Mouse (Mus musculus) liver, embryonic 15.5 days (tissue): Measurements from ENCODE around the gene A730015C16Rik. TPM values are rescaled to one million over a fixed set of nuclear protein-coding genes. Genes with fewer than 3 reads are reported as not detected.

ENCODE experiments used
- ATAC-seq: fragments of 200-750 bp; cut with Nextera tagmentation; 2 replicates; pipeline ENCODE4 v1.8.0; 2017; ENCODE audit warnings: moderate number of reproducible peaks, mild to moderate bottlenecking, moderate library complexity; ENCODE audit not compliant: insufficient read depth
- H3K27ac ChIP-seq: fragments of 300-500 bp; sonication (generic); replicated peaks from 2 replicates; pipeline ENCODE4 v1.5.1; 2015; ENCODE audit warnings: mild to moderate bottlenecking, inconsistent platforms
- H3K27me3 ChIP-seq: fragments of 300-500 bp; sonication (generic); 2 replicates; pipeline ENCODE4 v1.6.1; 2015; ENCODE audit warnings: mild to moderate bottlenecking, inconsistent platforms
- H3K36me3 ChIP-seq: fragments of 300-500 bp; sonication (generic); replicated peaks from 2 replicates; pipeline ENCODE4 v1.6.1; 2015; ENCODE audit warnings: moderate library complexity, mild to moderate bottlenecking, inconsistent platforms
- H3K4me1 ChIP-seq: fragments of 300-500 bp; sonication (generic); replicated peaks from 2 replicates; pipeline ENCODE4 v1.6.1; 2015; ENCODE audit warnings: inconsistent platforms
- H3K4me2 ChIP-seq: fragments of 300-500 bp; sonication (generic); 2 replicates; pipeline ENCODE4 v1.6.1; 2015; ENCODE audit warnings: moderate library complexity, mild to moderate bottlenecking, inconsistent platforms
- H3K4me3 ChIP-seq: fragments of 300-500 bp; sonication (generic); replicated peaks from 2 replicates; pipeline ENCODE4 v1.5.1; 2015; ENCODE audit warnings: mild to moderate bottlenecking, inconsistent platforms
- H3K9ac ChIP-seq: fragments of 300-500 bp; sonication (generic); 2 replicates; pipeline ENCODE4 v1.6.1; 2015; ENCODE audit warnings: moderate library complexity, mild to moderate bottlenecking, inconsistent platforms
- H3K9me3 ChIP-seq: fragments of 300-500 bp; sonication (generic); replicated peaks from 2 replicates; pipeline ENCODE4 v1.6.1; 2016; ENCODE audit warnings: inconsistent platforms
- WGBS: fragments of 180-500 bp; shearing (Covaris S2); methylation state at CpG from one replicate; pipeline ENCODE4 v1.1.7; 2015; ENCODE audit warnings: mixed read lengths; ENCODE audit not compliant: insufficient replicate concordance; 5-methylcytosine and 5-hydroxymethylcytosine counted together
- polyA plus RNA-seq: library from polyadenylated mRNA; unstranded; fragments of >200 nt; fragmentation: Nextera tagmentation; extraction: Ambion mirVana; gene quantifications from 2 replicates; pipeline ENCODE4 v1.2.1, GENCODE M21; 2015

Gene A730015C16Rik
- polyA plus RNA-seq, 1 experiment from 2014 or later: 0.24 TPM

DNA sequence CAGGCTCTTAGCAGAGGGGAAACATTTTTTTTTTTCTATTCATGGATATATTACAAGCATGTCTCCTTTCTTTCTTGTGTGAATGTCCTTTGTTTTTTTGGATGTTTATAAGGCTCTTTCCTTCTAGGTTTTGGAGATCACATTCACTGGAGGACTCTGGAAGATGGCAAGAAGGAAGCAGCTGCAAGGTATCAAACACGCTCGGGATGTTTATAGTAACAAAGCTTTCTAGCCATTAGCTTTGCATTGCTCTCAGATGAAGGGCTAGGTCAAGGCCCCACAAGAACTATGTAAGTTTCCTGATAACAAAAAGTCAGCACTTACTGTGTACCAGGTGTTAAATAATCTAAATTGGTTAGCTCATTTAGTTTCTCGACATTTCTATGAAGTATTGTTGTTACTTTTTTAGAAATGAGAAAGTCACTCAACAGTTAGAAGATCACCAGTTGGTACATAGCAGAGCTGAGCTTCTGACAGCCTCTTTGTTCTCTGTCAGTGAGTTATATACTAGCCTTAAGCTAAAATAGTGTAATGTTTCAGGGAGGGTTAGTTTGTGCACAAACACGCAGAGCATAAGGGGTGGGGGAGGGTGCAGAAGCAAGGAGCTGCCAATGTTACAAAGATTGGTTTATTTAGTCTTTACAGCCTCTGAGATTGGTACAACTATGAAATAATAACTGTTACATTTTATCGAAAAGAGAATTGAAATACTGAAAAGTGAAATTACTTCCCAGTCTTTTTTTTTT is 2.4 kb downstream of the A730015C16Rik start:
- H3K36me3 ChIP-seq: no peaks in the 10 kb centered on the region
- no peak overlapping the region for H3K27ac ChIP-seq
- no peak overlapping the region for H3K4me2 ChIP-seq
- H3K27me3 ChIP-seq: no peaks in the 10 kb centered on the region
- H3K9me3 ChIP-seq: no peaks in the 10 kb centered on the region
- H3K9ac ChIP-seq: no peak overlapping the region
- ATAC-seq: no peak
- H3K4me3 ChIP-seq: no peak overlapping the region
- 69% methylated on average over 5 of the region's 5 CpGs for WGBS
- peaks cover 35% of the 10 kb centered on the region for H3K4me1 ChIP-seq

DNA sequence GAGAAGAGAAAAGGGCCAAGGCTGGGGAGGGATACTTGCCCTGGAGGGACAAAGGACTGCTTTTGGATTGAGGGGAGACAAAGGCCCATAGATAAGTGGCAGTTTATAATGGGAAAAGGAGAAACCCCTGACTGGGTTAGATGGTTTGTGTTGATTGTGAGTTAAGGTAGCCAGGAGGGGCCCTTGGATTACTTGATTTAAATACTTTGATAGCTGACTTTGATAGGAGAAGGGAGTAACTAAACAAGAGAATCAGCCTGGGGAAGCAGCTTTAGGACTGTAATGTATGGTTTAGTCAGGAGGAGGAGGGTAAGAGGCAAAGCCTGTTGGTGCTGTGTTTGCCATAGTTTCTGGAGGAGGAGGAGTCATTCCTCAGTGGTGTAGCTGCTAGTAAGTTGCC is 5.1 kb downstream of the A730015C16Rik start:
- Histone ChIP-seq H3K36me3 (no peaks in the 10 kb centered on the region), H3K4me2 (no peak overlapping the region), H3K27ac (no peak overlapping the region), H3K27me3 (no peaks in the 10 kb centered on the region), H3K9ac (no peak overlapping the region), H3K4me1 (peaks cover 20% of the 10 kb centered on the region), H3K9me3 (no peaks in the 10 kb centered on the region), H3K4me3 (no peak overlapping the region)
- ATAC-seq: no peak

- Histone ChIP-seq H3K4me3 (no peak overlapping the region), H3K36me3 (no peaks in the 10 kb centered on the region), H3K9me3 (no peaks in the 10 kb centered on the region), H3K4me1 (peaks cover 15% of the 10 kb centered on the region), H3K27ac (no peak overlapping the region), H3K27me3 (no peaks in the 10 kb centered on the region), H3K4me2 (no peak overlapping the region), H3K9ac (no peak overlapping the region)
- no peak for ATAC-seq
- 69% methylated on average over 7 of the region's 7 CpGs for WGBS
Measured at GRCm38 (mm10) chr4:108841920-108842578, 6.4 kb downstream of the A730015C16Rik start.

DNA sequence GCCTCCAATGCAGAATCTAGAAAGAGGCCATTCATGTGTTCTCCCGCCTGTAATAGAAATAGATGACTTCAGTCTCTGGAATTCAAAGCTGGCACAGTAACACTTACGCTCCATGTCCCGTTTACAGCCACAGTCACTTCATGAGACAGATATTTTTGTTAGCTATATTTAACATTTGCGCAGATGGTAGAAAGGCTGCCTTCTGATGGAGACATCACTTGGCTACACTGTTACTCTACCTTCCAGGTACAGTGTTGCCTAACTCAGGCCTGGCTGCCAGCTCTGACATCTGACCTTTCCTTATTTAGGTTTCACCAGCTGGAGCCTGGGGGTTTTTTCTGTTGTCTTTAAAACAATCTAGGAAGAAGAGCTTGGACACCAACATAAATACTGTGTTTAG is 10.4 kb downstream of the A730015C16Rik start:
- Histone ChIP-seq H3K36me3 (no peaks in the 10 kb centered on the region), H3K4me3 (no peak overlapping the region), H3K9ac (no peak overlapping the region), H3K9me3 (no peaks in the 10 kb centered on the region), H3K4me2 (no peak overlapping the region), H3K4me1 (peaks cover 25% of the 10 kb centered on the region), H3K27ac (no peak overlapping the region), H3K27me3 (no peaks in the 10 kb centered on the region)
- no peak for ATAC-seq
- 78% methylated on average over 4 of the region's 4 CpGs for WGBS

DNA sequence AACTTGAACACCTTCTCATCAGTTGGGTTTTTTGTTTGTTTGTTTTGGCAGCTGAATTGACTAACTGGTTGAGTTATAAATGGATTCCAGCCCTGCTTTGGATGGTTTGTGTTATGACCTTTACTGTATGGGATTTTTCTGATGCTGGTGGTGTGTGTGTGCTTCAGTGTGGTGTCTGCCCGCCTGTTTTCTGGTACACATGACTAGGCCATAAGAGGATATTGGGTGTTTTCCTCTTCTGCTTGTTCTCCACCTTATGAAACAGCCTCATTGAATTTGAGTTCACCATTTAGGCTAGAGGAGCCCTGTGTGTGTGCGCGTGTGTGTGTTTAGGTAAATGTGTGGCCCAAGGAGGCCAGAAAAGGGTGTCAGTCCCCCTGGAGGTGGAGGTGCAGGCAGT is 12.9 kb downstream of the A730015C16Rik start:
- Histone ChIP-seq H3K4me3 (peak overlapping the region; percentile 85), H3K27me3 (no peaks in the 10 kb centered on the region), H3K4me2 (peak overlapping the region; percentile 98), H3K4me1 (peaks cover 32% of the 10 kb centered on the region), H3K9ac (no peak overlapping the region), H3K27ac (peak overlapping the region; percentile 92; the same call in 1 of the 2 replicates), H3K9me3 (no peaks in the 10 kb centered on the region), H3K36me3 (no peaks in the 10 kb centered on the region)
- 54% methylated on average over 3 of the region's 3 CpGs for WGBS
- no peak for ATAC-seq

DNA sequence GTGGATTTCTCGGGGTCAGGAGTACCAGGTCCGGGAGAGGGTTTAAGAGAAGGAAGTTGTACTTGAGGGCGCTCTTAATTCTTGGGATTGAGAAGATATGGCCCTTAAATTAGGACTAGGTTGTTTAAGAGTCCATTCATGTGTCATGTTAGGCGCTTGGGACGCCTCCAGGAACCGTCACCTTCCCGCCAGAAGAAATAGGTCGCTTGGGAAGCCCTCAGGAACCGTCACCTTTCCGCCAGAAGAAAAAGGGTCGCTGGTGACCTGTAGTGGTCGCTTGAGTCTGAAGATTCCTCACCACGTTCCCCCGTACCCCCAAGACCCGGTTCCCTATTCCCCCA is 13.5 kb downstream of the A730015C16Rik start:
- H3K4me3 ChIP-seq: peak overlapping the region; percentile 85
- WGBS: under 1% methylated on average over 15 of the region's 15 CpGs

DNA sequence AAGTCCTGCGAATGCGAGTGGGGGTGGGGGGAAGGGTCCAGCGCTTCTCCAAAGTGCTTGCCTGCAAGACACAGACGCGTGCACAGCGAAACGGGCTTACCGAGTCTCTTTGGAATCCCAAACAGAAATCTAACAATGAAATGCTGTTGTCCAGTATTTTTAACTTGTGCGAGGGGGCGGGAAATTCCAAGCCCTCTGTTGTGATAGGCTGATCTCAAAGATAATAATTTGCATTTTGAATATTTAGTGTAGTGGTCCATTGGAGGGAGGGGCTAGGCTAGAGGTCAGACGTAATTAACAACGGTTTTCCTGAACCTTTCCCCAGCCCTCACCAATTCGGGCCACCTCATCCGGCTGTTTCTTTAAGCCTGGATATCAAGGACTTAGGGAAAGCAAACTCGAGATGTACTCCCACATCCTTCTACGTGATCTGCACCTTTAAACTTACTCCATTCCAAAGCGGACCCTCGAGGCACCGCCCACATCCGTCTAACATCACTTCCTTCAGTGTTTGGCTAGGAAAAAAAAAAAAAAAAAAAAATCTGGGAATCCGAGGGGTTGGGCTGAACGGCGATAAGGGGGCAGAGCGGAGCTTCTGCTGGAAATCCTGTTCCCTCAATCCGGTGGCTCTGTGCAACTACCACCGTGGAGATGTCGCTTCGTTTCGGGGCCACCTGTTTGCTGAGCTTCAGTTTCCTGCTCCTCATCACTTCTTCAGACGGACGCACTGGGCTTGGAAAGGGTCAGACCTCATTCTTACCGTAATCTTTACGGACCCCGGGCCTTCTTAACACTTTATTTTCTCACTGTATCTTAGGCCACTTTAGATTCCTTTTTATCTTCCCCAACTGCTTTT is 14.1 kb downstream of the A730015C16Rik start, which contains the start of gene Txndc12:
Gene Txndc12, plus strand, starts transcription at position 487 of the 856 bp plus-strand sequence.
- Histone ChIP-seq H3K36me3 (peaks cover 10% of the 10 kb centered on the region), H3K27me3 (no peaks in the 10 kb centered on the region)
- peak; percentile 46 for ATAC-seq

More for the DNA sequence above, 13.5 kb downstream of the A730015C16Rik start:
- Histone ChIP-seq H3K4me2 (peak overlapping the region; percentile 98), H3K9me3 (no peaks in the 10 kb centered on the region), H3K36me3 (peaks cover 5% of the 10 kb centered on the region), H3K27ac (peak overlapping the region; percentile 92), H3K27me3 (no peaks in the 10 kb centered on the region), H3K4me1 (peaks cover 32% of the 10 kb centered on the region), H3K9ac (peak overlapping the region; percentile 86)
- ATAC-seq: no peak

GRCm38 (mm10) chr4:108833828-108834114 is 14.6 kb downstream of the A730015C16Rik start:
- WGBS: 0% methylated on average over 6 of the region's 6 CpGs

More for the DNA sequence above, 14.1 kb downstream of the A730015C16Rik start, which contains the start of gene Txndc12:
- peak within 1 kb of the TSS; percentile 98 for H3K4me2 ChIP-seq
- no peaks in the 10 kb centered on the region for H3K9me3 ChIP-seq
- peaks cover 32% of the 10 kb centered on the region for H3K4me1 ChIP-seq
- peak within 1 kb of the TSS; percentile 86 for H3K9ac ChIP-seq
- peak within 1 kb of the TSS; percentile 85 for H3K4me3 ChIP-seq
- WGBS: under 1% methylated on average over 34 of the region's 34 CpGs
- H3K27ac ChIP-seq: peak within 1 kb of the TSS; percentile 92

DNA sequence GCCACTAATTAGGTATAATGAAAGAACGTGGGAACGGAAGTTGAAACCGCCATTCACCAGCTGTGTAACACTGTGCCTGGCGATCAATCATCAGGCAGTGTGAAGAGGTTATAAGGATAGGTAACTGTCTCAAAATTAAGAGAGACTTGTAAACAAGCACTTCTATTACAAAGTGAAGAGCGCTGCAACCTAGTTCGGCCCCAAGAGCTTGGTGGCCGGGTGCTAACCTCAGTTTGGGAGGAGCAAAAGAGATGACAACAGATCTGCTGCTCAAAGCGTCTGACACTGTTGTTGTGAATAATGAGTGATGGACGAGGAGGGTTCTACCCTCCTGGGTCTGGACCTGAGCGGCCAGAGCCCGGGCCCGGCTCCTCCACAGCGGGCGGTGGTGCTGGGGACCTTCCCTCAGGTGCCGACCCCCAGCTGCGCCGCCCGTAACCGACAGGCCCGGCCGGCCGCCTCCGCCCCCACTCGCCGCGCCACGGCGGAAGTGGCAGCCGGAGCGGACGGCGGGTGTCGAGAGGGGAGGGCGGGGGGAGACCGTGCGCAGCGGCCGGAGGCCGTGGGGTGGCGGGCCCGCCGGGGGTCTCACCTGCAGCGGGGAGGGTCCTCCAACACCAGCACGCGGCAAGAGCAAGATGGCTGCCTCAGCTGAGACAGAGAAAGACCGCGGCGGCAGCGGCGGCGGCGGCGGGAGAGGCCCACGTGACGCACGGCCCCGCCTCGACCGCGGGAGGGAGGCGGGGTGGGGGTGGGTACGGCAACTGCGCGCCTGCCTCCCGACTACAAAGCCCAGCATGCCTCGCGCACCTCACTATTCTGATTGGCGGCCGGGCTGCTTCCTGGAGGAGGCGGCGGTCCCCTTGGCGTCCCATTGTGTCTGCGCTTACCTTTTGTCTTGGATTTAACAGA is 15.2 kb downstream of the A730015C16Rik start, which contains the start of gene Btf3l4:
Gene Btf3l4, minus strand, starts transcription at position 699 of the 912 bp plus-strand sequence.
- peak; percentile 93 for ATAC-seq
- no peaks in the 10 kb centered on the region for H3K9me3 ChIP-seq
- WGBS: 1% methylated on average over 67 of the region's 73 CpGs
- peaks cover 20% of the 10 kb centered on the region for H3K36me3 ChIP-seq
- H3K27ac ChIP-seq: peak within 1 kb of the TSS; percentile 92
- peak within 1 kb of the TSS; percentile 98 for H3K4me2 ChIP-seq
- H3K27me3 ChIP-seq: no peaks in the 10 kb centered on the region
- H3K9ac ChIP-seq: peak within 1 kb of the TSS; percentile 86
- peak within 1 kb of the TSS; percentile 85 for H3K4me3 ChIP-seq
- H3K4me1 ChIP-seq: peaks cover 32% of the 10 kb centered on the region

More at GRCm38 (mm10) chr4:108833828-108834114, 14.6 kb downstream of the A730015C16Rik start:
- Histone ChIP-seq H3K9ac (peak overlapping the region; percentile 86), H3K27ac (peak overlapping the region; percentile 92), H3K4me1 (peaks cover 32% of the 10 kb centered on the region), H3K27me3 (no peaks in the 10 kb centered on the region), H3K9me3 (no peaks in the 10 kb centered on the region), H3K36me3 (peaks cover 14% of the 10 kb centered on the region), H3K4me2 (peak overlapping the region; percentile 98), H3K4me3 (peak overlapping the region; percentile 85)
- no peak for ATAC-seq

GRCm38 (mm10) chr4:108830698-108831097 is 17.7 kb downstream of the A730015C16Rik start:
- ATAC-seq: no peak
- H3K4me3 ChIP-seq: no peak overlapping the region
- no peak overlapping the region for H3K9ac ChIP-seq
- peaks cover 31% of the 10 kb centered on the region for H3K4me1 ChIP-seq
- WGBS: 86% methylated on average over 1 of the region's 1 CpGs
- H3K27me3 ChIP-seq: no peaks in the 10 kb centered on the region
- peaks cover 35% of the 10 kb centered on the region for H3K36me3 ChIP-seq
- H3K9me3 ChIP-seq: no peaks in the 10 kb centered on the region
- H3K4me2 ChIP-seq: no peak overlapping the region
- H3K27ac ChIP-seq: no peak overlapping the region
